Mouse (Mus musculus) heart, postnatal 0 days (tissue): ENCODE measurements around the gene Sorcs2. TPM values are rescaled to one million over a fixed set of nuclear protein-coding genes. Genes with fewer than 3 reads are reported as not detected.

ENCODE experiments used
- ATAC-seq: fragments of 200-750 bp; cut with Nextera tagmentation; 2 replicates; pipeline ENCODE4 v1.8.0; 2017; ENCODE audit warnings: low read depth, moderate number of reproducible peaks, moderate library complexity; ENCODE audit not compliant: insufficient read depth
- DNase-seq: peaks from one replicate; pipeline ENCODE4 v3.0.0-alpha.2; 2016; ENCODE audit warnings: low spot score
- H3K27ac ChIP-seq: fragments of 300-500 bp; sonication (generic); 2 replicates; pipeline ENCODE4 v1.5.1; 2014; ENCODE audit warnings: low read depth, mild to moderate bottlenecking
- H3K27me3 ChIP-seq: fragments of 300-500 bp; sonication (generic); 2 replicates; pipeline ENCODE4 v1.6.1; 2014; ENCODE audit warnings: low read length, mixed read lengths; ENCODE audit not compliant: control insufficient read depth, insufficient read depth
- H3K36me3 ChIP-seq: fragments of 300-500 bp; sonication (generic); replicated peaks from 2 replicates; pipeline ENCODE4 v1.6.1; 2014; ENCODE audit warnings: low read length, mixed read lengths; ENCODE audit not compliant: control insufficient read depth, insufficient read depth
- H3K4me1 ChIP-seq: fragments of 300-500 bp; sonication (generic); 2 replicates; pipeline ENCODE4 v1.6.1; 2014; ENCODE audit warnings: antibody characterized with exemption; ENCODE audit not compliant: control insufficient read depth, insufficient read depth
- H3K4me2 ChIP-seq: fragments of 300-500 bp; sonication (generic); 2 replicates; pipeline ENCODE4 v1.6.1; 2014; ENCODE audit warnings: low read depth, mild to moderate bottlenecking, low read length, moderate library complexity
- H3K4me3 ChIP-seq: fragments of 300-500 bp; sonication (generic); 2 replicates; pipeline ENCODE4 v1.5.1; 2014; ENCODE audit warnings: low read depth, low read length
- H3K9ac ChIP-seq: fragments of 300-500 bp; sonication (generic); replicated peaks from 2 replicates; pipeline ENCODE4 v1.6.1; 2014; ENCODE audit warnings: low read depth, low read length, mixed read lengths
- H3K9me3 ChIP-seq: fragments of 300-500 bp; sonication (generic); replicated peaks from 2 replicates; pipeline ENCODE4 v1.6.1; 2016; ENCODE audit warnings: low read length; ENCODE audit not compliant: control insufficient read depth
- CTCF ChIP-seq: IDR thresholded peaks from 2 replicates; pipeline ENCODE4 v1.5.1; 2016; ENCODE audit warnings: antibody characterized with exemption, control low read depth, low read depth
- EP300 ChIP-seq: IDR thresholded peaks from 2 replicates; pipeline ENCODE4 v1.6.1; 2016; ENCODE audit warnings: antibody characterized with exemption, low read depth
- WGBS: fragments of 180-500 bp; shearing (Covaris S2); extraction: QIAGEN DNeasy Blood & Tissue Kit; methylation state at CpG from one replicate; pipeline ENCODE4 v1.1.7; 2014; 5-methylcytosine and 5-hydroxymethylcytosine counted together
- polyA plus RNA-seq: library from polyadenylated mRNA; unstranded; fragments of >200 nt; fragmentation: Nextera tagmentation; extraction: Ambion mirVana; gene quantifications from 2 replicates; pipeline ENCODE4 v1.2.1, GENCODE M21; 2015
- total RNA-seq: library from RNA; depleted of rRNA; stranded (reverse); fragments of >200 nt; gene quantifications from 2 replicates; pipeline ENCODE4 v1.2.3, GENCODE M21; 2014; ENCODE audit warnings: low replicate concordance

Sorcs2 gene
- total and polyA plus RNA-seq, 2 experiments from 2014 or later: 3.7 to 32.6 TPM

DNA sequence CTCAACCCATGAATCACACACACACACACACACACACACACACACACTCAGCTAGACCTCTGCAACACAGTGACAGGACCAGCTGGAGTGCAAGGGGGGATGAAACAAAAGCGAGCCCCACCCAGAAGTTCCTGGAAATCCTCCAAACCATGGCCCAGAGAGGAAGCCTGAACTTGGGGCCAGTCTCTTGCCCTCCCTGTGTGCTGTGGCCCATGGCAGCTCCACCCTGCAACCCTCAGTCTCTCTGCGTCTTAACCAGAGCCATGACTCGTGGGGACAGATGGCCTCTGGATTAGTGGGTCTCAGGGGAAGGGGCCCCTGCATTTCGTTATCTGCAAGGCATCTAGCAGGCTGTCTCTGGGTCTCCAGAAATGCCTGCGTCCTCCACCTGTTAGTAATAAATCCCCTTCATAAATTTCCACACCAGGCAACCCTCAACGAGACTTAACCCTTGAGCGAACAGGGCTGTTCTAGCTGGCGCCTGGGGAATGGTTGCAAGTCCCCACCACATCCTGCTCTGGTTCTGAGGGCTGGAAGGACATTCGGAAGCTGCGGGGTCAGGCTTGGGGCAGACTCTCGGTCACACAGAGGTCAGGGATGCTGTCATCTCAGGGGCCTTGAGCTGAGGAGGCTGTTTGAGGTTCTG, 24.6 kb downstream of the Sorcs2 start:
- no peaks in the 10 kb centered on the region for H3K36me3 ChIP-seq
- no peaks in the 10 kb centered on the region for H3K9me3 ChIP-seq
- H3K4me1 ChIP-seq: peaks cover 37% of the 10 kb centered on the region
- H3K27me3 ChIP-seq: no peaks in the 10 kb centered on the region
- WGBS: 34% methylated on average over 11 of the region's 11 CpGs
- no peak overlapping the region for H3K9ac ChIP-seq
- H3K4me3 ChIP-seq: no peak overlapping the region
- TF ChIP-seq EP300 (no peak), CTCF (no peak)
- H3K27ac ChIP-seq: no peak overlapping the region
- DNase-seq: no peak
- H3K4me2 ChIP-seq: no peak overlapping the region
- peak; percentile 28; the same call in 1 of the 2 replicates for ATAC-seq

DNA sequence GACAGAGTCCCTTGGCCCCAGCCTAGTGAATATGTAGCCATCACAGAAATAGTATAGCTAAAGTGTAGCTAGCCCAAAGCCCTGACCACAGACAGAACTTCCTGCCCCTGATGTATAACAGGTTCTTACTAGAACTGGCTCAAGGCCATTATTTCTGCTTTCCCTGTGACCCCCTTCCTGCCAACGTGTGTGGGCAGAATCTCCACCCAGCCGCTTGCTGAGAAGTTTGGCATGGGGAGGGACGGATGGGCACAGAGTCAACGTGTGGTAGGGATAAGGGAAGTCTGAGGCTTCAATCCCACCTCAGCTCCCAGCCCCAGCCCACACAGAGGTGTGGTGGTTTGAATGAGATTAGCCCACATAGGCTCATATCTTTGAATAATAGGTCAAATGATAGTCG, 26.2 kb downstream of the Sorcs2 start:
- Histone ChIP-seq H3K9me3 (no peaks in the 10 kb centered on the region), H3K36me3 (no peaks in the 10 kb centered on the region), H3K4me3 (no peak overlapping the region), H3K4me2 (no peak overlapping the region), H3K27me3 (no peaks in the 10 kb centered on the region), H3K4me1 (peaks cover 50% of the 10 kb centered on the region), H3K27ac (no peak overlapping the region), H3K9ac (no peak overlapping the region)
- ATAC-seq (no peak), DNase-seq (no peak)
- TF ChIP-seq EP300: no peak
- TF ChIP-seq CTCF: no peak
- 30% methylated on average over 5 of the region's 5 CpGs for WGBS

DNA sequence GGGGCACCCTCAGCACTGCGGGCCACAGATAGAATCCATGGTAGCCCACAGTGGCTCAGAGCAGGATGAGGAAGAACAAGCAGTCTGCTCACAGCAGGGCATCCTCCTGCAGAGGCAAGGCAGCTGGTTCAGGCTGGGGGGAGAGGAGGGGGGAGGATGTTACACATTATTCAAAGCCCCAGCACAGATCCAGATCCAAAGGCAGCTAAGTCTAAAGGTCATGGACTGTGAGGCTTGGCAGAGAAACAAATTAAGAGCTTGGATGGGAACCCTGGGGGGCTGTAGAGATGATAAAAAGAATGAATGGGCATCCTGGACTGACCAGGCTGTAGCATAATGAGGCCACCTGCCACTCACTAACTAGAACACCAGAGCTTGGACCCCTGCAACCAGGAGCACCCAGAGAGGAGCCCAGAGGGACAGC, 28.7 kb downstream of the Sorcs2 start:
- ATAC-seq (no peak), DNase-seq (no peak)
- no peak overlapping the region for H3K4me3 ChIP-seq
- WGBS: 59% methylated on average over 1 of the region's 1 CpGs
- no peak overlapping the region for H3K4me2 ChIP-seq
- H3K9ac ChIP-seq: no peak overlapping the region
- TF ChIP-seq CTCF (no peak), EP300 (no peak)
- H3K36me3 ChIP-seq: no peaks in the 10 kb centered on the region
- no peaks in the 10 kb centered on the region for H3K9me3 ChIP-seq
- H3K27ac ChIP-seq: no peak overlapping the region
- peaks cover 58% of the 10 kb centered on the region for H3K4me1 ChIP-seq
- no peaks in the 10 kb centered on the region for H3K27me3 ChIP-seq

DNA sequence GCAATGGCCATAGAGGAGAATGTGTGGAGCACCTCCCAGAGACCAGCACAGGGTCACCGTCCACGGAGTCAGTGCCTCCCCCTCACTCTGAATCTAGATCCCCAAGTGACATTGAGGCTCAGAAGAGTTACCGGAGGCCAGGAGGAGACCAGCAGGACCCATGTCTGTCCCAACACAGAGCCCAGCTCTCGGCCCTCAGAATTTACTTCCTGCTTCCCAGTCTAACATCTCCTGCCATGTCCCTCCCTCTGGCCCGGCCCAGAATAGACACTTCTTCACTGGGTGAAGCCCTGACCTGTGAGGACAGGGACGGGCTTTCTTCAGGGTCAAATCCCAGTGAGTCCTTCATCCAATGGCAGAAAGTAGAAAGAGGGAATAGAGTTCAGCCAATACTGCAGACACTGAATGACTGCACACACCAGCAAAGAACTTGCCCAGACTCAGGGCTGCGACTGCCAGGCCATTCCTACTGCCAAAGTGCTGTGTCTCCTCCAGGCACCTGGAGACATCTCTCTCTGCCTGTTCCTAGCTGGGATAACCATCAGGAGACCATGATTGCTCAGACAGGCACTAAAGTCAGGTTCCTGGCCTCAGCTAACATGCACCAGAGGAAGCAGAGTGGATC, 29.3 kb downstream of the Sorcs2 start:
- WGBS: 46% methylated on average over 7 of the region's 7 CpGs
- no peak for DNase-seq
- no peak for ATAC-seq
- H3K4me2 ChIP-seq: no peak overlapping the region
- no peak for TF ChIP-seq CTCF
- TF ChIP-seq EP300: no peak
- no peak overlapping the region for H3K4me3 ChIP-seq
- no peaks in the 10 kb centered on the region for H3K9me3 ChIP-seq
- no peaks in the 10 kb centered on the region for H3K36me3 ChIP-seq
- H3K9ac ChIP-seq: no peak overlapping the region
- peaks cover 51% of the 10 kb centered on the region for H3K4me1 ChIP-seq
- peak overlapping the region; percentile 91 for H3K27ac ChIP-seq
- no peaks in the 10 kb centered on the region for H3K27me3 ChIP-seq

DNA sequence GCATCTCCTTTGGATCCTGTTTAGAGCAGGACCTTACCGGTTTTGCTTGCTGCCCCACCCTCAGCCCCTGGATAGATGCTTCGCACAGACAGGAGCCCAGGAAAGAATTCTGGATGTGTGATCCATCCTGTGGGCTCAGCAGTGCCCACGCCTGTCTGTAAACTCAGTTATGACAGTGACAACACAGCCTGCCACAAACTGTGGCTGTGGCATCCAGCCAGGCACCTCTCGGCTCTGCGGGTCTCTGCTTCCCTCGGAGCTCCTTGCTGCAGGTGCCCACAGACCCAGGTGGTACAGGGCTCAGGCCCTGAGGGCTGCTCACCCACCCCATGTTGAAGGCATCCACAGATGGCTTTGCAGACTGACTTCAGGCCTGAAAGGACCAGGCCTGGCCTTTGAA, 30.0 kb downstream of the Sorcs2 start:
- no peak overlapping the region; the same call in 1 of the 2 replicates for H3K9ac ChIP-seq
- H3K4me1 ChIP-seq: peaks cover 47% of the 10 kb centered on the region
- no peak for DNase-seq
- no peaks in the 10 kb centered on the region for H3K36me3 ChIP-seq
- 42% methylated on average over 6 of the region's 6 CpGs for WGBS
- H3K4me2 ChIP-seq: no peak overlapping the region
- no peaks in the 10 kb centered on the region for H3K27me3 ChIP-seq
- no peak for TF ChIP-seq EP300
- TF ChIP-seq CTCF: no peak
- peak overlapping the region; percentile 91 for H3K27ac ChIP-seq
- H3K4me3 ChIP-seq: no peak overlapping the region
- ATAC-seq: no peak
- H3K9me3 ChIP-seq: no peaks in the 10 kb centered on the region
